Mouse (Mus musculus): ENCODE measurements at regions not wholly inside any gene's neighbourhood (a gene's known extent, or its start where the extent isn't known, plus 50 kb on each side); places are given as distances from the start of the nearest gene placed in this dataset.

DNA sequence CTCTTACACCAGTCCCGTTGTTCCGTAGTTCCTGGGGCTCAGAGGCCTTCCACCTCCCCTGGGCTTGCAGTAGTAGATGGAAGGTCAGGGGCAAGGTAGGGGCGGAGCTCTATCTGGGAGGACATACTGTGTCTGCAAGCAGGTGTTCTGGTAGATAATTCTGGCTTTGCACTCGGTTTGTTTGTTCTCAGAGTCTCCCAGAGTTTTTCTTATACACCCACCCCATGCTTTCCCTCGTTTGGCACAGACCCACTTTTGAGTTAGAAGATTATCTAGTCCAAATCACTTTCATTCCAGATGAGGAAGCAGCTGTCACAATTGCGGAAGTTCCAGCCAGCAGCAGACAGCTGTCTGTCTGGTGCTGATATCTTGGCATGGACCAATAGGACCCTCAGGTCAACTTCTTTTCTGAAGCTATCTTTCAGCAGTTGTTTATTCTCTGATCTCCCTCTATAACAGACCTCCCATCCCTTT, 79.0 kb upstream of the Kif2a start:
- DNase-seq (ENCODE audit: low spot score in 2 of 2): no peak

DNA sequence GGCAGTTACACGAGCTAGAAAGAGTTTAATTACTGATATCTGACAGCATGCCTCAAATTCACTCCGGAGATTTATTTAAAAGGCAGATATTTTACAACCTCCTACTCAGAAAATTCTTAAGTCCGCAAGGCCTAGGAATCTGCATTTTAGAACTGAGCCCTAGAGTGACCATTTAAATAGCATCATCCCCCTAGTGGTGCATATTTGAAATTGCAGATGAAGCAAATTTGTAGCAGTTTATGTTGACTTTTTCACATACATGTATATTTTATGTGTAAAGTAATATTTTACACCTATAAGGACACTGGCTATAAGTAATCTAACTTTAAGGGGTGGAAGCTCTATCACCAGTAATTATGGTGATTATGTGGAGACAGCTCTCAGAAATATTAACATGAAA, 78.2 kb upstream of the Kif2a start:
- DNase-seq (ENCODE audit: low spot score in 2 of 2): no peak

DNA sequence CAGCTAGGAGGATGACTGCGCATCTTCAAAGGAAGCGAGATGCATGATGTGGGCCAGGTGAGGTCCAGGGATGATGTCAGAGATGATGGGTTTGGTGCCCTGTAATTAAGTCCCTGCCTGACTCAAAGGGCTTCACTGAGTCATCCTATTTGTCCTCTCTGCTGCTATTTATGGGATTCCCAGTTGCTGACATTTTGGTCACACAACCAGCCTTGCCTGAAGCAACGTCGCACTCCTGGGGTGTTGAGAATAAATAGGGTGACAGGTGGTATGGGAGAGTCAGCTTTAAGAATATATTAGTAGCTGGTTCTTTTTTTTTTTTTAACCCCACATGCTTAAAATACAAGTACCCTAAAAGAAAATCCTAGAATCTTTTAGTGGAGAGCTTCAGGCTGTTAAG, 75.1 kb upstream of the Kif2a start:
- DNase-seq (ENCODE audit: low spot score in 2 of 2): no peak

DNA sequence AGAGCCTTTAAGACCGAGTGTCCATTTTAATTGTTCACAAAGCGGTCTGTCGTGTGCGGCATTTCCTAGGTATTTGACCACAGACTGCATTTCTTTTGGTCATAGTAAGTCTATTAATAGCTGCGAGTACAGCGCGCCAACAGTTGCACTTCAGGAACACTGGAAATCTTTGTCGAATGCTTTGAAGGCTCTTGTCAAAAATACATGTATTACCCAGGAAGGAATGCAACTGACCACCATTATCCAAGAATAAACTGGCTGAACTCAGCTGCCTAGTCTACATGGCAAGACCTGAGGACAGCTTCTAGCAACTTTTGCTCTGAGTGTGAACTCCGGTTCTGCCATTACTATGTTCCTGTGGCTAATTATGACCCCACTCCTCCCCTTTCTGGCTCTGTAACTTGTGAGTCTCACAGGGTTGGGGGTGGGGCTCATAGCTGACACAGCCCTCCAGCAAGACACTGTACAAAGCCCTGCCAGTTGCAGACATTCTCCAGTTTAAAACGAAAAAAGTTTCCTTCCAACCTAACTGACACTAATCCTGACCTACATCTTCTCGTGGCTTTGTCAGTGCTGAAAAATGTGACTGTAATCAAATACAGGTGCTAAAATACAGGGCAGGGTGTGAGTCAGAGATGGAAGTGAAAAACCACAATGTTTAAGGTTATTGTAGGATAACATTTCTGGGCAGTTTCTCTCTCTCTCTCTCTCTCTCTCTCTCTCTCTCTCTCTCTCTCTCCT, 73.2 kb upstream of the Kif2a start:
- no peak for DNase-seq (ENCODE audit: low spot score in 2 of 2)

DNA sequence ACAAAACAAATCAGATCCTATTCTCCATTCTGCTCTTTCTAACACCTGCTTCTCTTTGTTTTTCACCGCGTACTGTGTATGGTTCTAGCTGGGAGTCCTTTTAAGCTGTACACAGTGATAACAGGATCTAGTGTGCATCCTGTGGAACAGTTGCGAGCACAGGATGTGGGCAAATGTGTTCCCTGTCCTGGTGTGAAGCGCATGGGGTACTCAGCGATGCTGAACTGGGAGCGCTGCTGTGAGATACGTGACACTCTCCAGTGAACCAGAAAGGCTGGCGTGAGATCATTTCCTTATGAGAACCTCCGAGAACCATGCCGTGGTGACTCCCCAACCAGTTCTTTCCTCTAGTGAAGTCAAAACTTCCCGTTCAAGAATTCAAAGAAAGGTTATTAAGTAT, 72.6 kb upstream of the Kif2a start:
- no peak for DNase-seq (ENCODE audit: low spot score in 2 of 2)

DNA sequence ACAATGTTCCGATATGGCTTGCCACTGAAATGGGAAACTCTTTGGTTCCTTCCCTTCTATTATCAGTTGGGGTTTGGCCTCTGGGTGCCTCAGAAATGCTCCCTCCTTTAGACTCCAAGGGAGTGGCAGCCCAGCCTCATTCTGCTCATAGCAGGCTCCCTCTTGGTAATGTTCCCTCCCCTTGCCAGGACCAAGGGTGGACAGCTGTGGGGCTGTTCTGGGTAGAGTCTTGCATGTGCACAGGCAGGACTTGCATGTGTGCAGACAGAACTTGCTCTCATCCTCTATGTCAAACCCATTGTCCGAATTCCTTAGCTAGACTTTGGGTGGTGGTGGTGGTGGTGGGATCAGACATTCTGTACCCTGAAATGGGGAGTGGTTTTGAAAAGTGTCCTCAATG, 71.8 kb upstream of the Kif2a start:
- no peak for DNase-seq (ENCODE audit: low spot score in 2 of 2)

DNA sequence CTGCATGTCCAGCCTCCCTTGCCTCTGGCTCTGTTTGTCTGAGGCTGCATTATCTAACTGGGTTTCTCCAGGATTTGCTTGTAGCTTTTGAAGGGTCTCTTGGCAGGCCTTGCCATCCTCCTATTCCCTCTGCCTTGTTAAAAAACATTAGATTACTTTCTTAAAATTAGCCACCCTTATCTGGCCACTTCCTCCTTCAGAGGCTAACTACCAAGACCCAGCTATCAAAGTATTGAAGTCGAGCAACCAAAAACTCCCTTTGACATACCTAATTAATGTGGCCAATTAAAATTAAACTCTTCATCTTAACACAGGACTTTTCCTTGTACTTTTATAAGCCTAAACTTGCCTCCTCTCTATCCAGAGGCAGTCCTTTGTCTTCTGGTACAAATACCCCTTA, 66.3 kb upstream of the Kif2a start:
- DNase-seq (ENCODE audit: low spot score in 2 of 2): no peak

DNA sequence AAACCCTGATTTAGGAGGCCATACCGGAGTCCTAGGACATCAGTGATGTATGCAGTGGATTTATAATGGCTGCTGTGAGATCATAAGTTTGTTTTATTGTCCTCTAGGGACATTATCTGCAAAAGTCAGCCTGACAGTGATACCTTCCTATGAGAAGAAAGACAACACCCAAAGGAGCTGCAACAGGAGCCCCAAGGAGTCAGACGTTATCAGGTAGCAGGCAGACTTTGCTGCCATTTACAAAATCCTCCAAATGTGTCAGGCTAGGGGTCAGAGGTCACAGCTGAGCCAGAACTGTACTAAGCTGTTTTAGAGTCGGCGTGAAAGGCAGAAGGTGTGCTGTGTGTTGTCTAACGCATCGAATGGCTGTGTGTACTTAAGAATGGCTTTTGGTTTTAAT, 65.4 kb upstream of the Kif2a start:
- DNase-seq (ENCODE audit: low spot score in 2 of 2): no peak

DNA sequence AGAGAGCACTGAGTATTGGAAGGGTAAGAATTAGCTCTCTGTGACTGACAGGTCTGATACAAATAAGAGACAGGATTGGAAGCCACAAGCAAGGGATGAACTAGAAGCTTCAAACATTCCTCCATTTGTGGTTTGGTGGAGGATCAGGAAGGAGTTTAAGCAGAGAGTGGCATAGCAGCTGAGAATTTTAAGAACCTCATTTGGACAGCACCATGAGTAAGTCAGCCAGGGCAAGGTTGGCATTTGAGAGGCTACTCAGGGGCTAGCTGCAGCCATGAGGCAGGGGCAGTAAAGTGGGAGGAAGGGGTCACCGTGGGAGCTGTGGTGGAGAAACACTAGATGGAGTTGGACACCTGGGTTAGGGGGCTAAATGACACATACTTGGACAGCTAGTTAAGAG, 56.2 kb upstream of the Kif2a start:
- no peak for DNase-seq (ENCODE audit: low spot score in 2 of 2)

DNA sequence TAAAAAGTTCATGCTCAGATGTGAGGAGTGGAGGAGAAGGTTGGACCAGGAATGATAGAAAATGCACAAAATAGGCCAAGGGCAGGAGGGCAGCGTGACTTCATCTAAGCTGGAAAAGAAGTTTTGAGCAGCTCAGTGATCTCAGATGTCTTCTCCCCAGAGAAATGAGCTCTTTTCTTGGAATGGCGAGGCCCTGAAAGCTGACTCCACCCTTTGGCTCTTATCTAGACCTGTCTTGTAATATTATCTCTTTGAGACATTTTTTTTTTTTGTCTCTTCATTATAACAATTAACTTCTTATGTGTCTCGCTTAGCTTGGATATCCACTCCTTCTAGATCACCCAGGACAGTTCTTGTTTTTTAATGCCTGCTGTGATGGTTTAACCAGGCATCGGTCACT, 53.0 kb upstream of the Kif2a start:
- no peak for DNase-seq (ENCODE audit: low spot score in 2 of 2)

DNA sequence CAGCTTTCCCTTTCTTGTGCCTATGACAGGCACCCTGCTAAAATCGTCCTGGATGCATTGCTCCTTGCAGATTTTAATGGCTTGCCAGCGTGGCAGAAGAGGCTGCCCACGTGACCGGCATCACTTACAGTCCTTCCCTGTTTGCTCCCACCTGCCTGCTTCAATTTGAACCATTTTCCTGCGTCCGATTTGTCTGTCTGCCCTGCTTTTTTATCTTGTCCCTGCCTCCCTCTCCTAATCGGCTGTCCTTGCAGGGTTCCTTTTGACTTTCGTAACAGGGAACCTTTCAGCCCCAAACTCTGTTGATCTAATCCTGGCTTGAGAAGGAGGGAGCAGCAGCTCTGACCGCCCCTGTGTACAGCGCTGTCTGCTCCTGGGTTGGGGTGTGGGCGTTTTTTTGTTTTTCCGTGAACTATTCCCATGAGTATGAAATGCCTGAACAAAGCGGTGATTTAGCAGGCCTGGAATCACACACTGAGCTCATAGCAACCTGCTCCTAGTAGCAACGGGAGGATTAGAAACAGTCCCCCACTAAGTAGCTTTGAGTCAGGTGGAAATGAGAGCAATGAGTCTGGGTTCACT, 51.2 kb upstream of the Kif2a start:
- DNase-seq (ENCODE audit: low spot score in 2 of 2): peak; percentile 15 to 47

DNA sequence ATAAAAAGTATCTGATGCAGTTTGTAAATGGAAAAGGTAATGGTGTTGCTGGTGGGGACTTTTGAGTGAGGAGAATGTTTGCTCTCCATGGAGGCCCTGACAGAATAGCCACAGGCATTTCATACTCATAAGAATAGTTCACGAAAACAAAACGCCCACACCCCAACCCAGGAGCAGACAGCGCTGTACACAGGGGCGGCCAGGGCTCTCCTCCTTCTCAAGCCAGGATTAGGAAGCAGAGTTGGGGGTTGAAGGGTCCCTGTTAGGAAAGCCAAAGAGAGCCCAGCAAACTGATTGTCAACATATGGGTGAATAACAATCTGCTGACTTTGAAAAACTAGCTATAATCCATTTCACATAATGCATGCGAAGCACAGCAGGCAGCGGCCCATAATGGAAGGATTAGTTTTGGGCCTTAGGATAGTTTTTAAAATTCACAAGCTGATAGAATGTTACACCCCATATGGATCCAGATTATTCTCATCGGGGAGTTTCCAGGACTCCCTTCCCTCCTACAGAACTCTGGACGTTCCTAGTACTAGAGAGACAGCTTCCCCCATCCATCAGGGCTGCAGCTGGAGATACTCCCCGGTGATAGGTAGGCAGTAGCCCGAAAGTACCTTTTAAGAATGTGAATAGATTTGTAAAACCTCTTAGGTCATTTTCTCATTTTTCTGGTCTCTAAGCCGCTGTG, 50.6 kb upstream of the Kif2a start:
- DNase-seq (ENCODE audit: low spot score in 2 of 2): peak in 1 of 2 experiments; percentile 29

Small RNAs in the stretch of these regions (microRNA-seq; reads per million reads assigned to microRNA genes)
- 0 reads per million in 2 experiments for gene Gm22118
